Mouse (Mus musculus) right cerebral cortex, postnatal 4 days (tissue): ENCODE results near the gene Eif4e2.

Experiments used
- DNase-seq: peaks from one replicate; pipeline ENCODE4 v3.0.0-alpha.2; 2022

Eif4e2 gene

GRCm38 (mm10) chr1:87213735-87214704 is at the start of gene Eif4e2:
Gene Eif4e2 (plus strand): TSS chr1:87213914.
- peak; percentile 91 for DNase-seq

GRCm38 (mm10) chr1:87164164-87164795 is 49.4 kb upstream of the Eif4e2 start:
- no peak for DNase-seq

- no peak for DNase-seq
Measured at GRCm38 (mm10) chr1:87164796-87165184, 48.9 kb upstream of the Eif4e2 start.

- no peak for DNase-seq
Measured at GRCm38 (mm10) chr1:87170458-87170857, 43.3 kb upstream of the Eif4e2 start.

- DNase-seq: no peak
Measured at GRCm38 (mm10) chr1:87171312-87171711, 42.4 kb upstream of the Eif4e2 start.

- no peak for DNase-seq
Measured at GRCm38 (mm10) chr1:87172316-87172715, 41.4 kb upstream of the Eif4e2 start.

- DNase-seq: peak; percentile 64
Measured at GRCm38 (mm10) chr1:87174006-87174955, 39.4 kb upstream of the Eif4e2 start.

- peak; percentile 67 for DNase-seq
Measured at GRCm38 (mm10) chr1:87175852-87176292, 37.8 kb upstream of the Eif4e2 start.

- DNase-seq: no peak
Measured at GRCm38 (mm10) chr1:87180896-87181295, 32.8 kb upstream of the Eif4e2 start.

- DNase-seq: no peak
Measured at GRCm38 (mm10) chr1:87183013-87183412, 30.7 kb upstream of the Eif4e2 start, which contains the start of gene Prss56. Gene Prss56 (plus strand): TSS chr1:87183313.

GRCm38 (mm10) chr1:87183998-87184750 is 29.5 kb upstream of the Eif4e2 start:
- peak; percentile 38 for DNase-seq

GRCm38 (mm10) chr1:87184751-87185139 is 29.0 kb upstream of the Eif4e2 start:
- DNase-seq: peak; percentile 85

- no peak for DNase-seq
Measured at GRCm38 (mm10) chr1:87185526-87185925, 28.2 kb upstream of the Eif4e2 start.

GRCm38 (mm10) chr1:87186261-87187036 is 27.3 kb upstream of the Eif4e2 start:
- DNase-seq: peak; percentile 23

GRCm38 (mm10) chr1:87187037-87187355 is 26.7 kb upstream of the Eif4e2 start:
- peak; percentile 90 for DNase-seq

- DNase-seq: no peak
Measured at GRCm38 (mm10) chr1:87190429-87190828, 23.3 kb upstream of the Eif4e2 start, which contains the start of gene Chrnd. Gene Chrnd (plus strand): TSS chr1:87190607.

- DNase-seq: no peak
Measured at GRCm38 (mm10) chr1:87197296-87197695, 16.4 kb upstream of the Eif4e2 start.

GRCm38 (mm10) chr1:87198119-87199065 is 15.3 kb upstream of the Eif4e2 start:
- no peak for DNase-seq

- no peak for DNase-seq
Measured at GRCm38 (mm10) chr1:87200811-87201210, 12.9 kb upstream of the Eif4e2 start.

- DNase-seq: no peak
Measured at GRCm38 (mm10) chr1:87201848-87202247, 11.9 kb upstream of the Eif4e2 start.
